Mouse (Mus musculus): ENCODE data around the gene Dusp13. TPM values are rescaled to one million over a fixed set of nuclear protein-coding genes. Genes with fewer than 3 reads are reported as not detected.

Gene Dusp13
- polyA plus RNA-seq, 1 experiment from 2014 or later = not detected

Other genes with a start within 250 kb of the Dusp13 start
- gene Dupd1, start 36.6 kb downstream of the Dusp13 start, polyA plus RNA-seq (2014; fragmentation: Nextera tagmentation; extraction: Ambion mirVana) = not detected in 2 replicates
- 18.9 and 25.4 TPM in 2 replicates for gene Samd8, start 650 bp downstream of the Dusp13 start, polyA plus RNA-seq (2014; fragmentation: Nextera tagmentation; extraction: Ambion mirVana)
- 292 TPM in 2 replicates for gene Vdac2, start 74.1 kb upstream of the Dusp13 start, polyA plus RNA-seq (2014; fragmentation: Nextera tagmentation; extraction: Ambion mirVana)
- 30.9 and 38.6 TPM in 2 replicates for gene Comtd1, start 97.8 kb upstream of the Dusp13 start, polyA plus RNA-seq (2014; fragmentation: Nextera tagmentation; extraction: Ambion mirVana)
- gene Zfp503, start 238.4 kb upstream of the Dusp13 start, polyA plus RNA-seq (2014; fragmentation: Nextera tagmentation; extraction: Ambion mirVana) = 4.4 and 4.6 TPM in 2 replicates

Measured in forebrain, embryonic 14.5 days (tissue).